Mouse (Mus musculus): ENCODE data around the gene Methig1. TPM values are rescaled to one million over a fixed set of nuclear protein-coding genes. Genes with fewer than 3 reads are reported as not detected.
A peak's percentile ranks its signal among the peaks of the same experiment; 100 is the strongest.
"Not testable (repeated sequence)": the region's sequence is repeated elsewhere in the genome, so short reads cannot be mapped to it uniquely, and the experiment has no call there.

Gene Methig1
- not detected for total RNA-seq (2021)
- long read RNA-seq, experiment 1, result 0 reads
- long read RNA-seq, experiment 2, result 0 reads

GRCm38 (mm10) chr15:100352711-100353250 is at the start of gene Methig1, which contains the start of gene Mettl7a2:
Gene Methig1, plus strand, starts transcription at chr15:100353149.
Gene Mettl7a2, plus strand, starts transcription at chr15:100353200.
- no peak for DNase-seq

- no peak for DNase-seq
Measured at GRCm38 (mm10) chr15:100303428-100304018, 49.4 kb upstream of the Methig1 start.

GRCm38 (mm10) chr15:100304019-100304991 is 48.6 kb upstream of the Methig1 start, which contains the start of gene Mettl7a1:
Gene Mettl7a1, plus strand, starts transcription at chr15:100304140.
- peak; percentile 89 for DNase-seq

DNA sequence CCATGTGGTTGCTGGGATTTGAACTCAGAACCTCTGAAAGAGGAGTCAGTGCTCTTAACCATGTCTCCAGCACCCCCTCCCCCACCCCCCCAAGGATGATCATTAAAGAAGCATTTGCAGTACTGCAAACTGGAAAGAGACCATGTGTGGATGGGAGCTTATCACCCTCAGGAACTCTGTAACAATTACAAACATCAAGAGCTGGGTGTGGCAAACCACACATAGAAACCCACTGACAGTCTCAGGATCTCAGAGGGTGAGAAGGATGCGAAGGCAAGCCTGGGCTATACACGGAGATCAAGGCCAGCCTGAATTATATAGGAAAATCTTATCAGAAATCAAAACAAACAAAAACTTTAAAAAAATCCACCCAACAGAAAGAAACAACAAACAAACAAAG is 46.7 kb upstream of the Methig1 start:
- no peak for DNase-seq

DNA sequence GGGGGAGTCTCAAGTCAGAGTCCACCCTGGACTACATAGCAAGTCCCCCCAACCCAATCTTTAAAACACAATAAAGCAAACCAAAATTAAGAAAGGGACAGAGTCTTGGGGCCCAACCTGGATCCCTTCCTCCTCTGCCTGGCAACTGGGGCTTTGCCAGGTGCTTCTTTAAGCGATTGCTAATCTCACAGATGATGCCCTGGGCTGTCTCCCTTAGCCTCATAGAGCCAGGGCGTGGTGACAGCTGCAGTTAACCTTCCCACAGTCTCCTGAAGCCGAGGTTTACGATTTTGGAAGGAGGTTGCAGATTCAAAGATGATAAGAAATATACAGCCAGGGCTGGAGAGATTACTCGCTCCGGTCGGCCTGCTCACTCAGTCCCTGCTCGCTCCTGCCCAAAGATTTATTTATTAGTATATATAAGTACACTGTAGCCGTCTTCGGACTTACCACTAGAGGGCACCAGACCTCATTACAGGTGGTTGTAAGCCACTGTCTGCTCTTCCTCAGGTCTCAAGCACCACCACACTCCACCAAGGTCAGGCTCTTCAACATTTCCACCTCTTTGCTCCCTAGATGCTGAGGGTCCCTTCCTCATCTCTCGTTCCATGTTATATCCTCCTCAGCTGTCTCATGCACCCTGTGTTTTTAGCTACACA is 45.4 kb upstream of the Methig1 start:
- not testable (repeated sequence) for DNase-seq

- no peak for DNase-seq
Measured at GRCm38 (mm10) chr15:100312346-100312745, 40.6 kb upstream of the Methig1 start.

DNA sequence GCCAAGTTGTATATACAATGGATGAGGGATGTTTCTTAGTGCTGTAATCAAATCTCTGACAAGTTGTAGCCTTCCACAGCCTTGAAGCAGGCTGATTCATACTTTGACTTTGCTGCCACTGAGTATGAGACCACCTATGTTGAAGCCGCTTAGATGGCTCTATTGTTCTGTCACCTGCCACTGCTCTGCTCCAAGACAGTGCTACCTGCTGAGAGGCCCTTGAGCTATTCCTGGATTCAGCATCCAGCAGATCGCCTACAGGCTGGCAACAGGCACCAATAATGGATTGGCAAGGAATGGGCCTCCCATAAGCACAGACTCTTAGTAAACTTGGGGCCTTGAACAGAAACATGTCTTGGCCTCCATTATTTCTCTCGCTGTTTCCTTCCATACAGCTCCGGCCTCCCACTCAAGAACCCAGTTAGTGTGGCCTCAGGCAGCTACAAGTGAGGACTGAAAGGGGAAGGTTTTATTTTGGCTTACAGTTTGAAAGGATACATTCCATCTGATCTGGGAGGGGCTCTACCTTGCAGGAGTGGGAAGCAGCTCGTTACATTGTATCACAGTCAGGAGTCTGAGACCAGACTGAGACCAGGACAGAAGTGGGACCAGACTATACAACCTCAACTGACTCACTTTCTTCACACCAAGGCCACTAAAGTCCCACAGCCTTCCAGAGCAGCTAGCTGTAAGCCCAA is 38.4 kb upstream of the Methig1 start:
- DNase-seq, result no peak

- not testable (repeated sequence) for DNase-seq
Measured at GRCm38 (mm10) chr15:100318014-100318671, 34.8 kb upstream of the Methig1 start.

GRCm38 (mm10) chr15:100319884-100320283 is 33.1 kb upstream of the Methig1 start:
- DNase-seq, result no peak

- no peak for DNase-seq
Measured at GRCm38 (mm10) chr15:100320295-100320905, 32.5 kb upstream of the Methig1 start.

- DNase-seq, result no peak
Measured at GRCm38 (mm10) chr15:100321134-100321533, 31.8 kb upstream of the Methig1 start.

GRCm38 (mm10) chr15:100324021-100324591 is 28.8 kb upstream of the Methig1 start:
- DNase-seq, result no peak

- DNase-seq, result no peak
Measured at GRCm38 (mm10) chr15:100325235-100325634, 27.7 kb upstream of the Methig1 start.

GRCm38 (mm10) chr15:100328089-100328488 is 24.9 kb upstream of the Methig1 start:
- DNase-seq, result not testable (repeated sequence)

GRCm38 (mm10) chr15:100329336-100329735 is 23.6 kb upstream of the Methig1 start:
- DNase-seq, result not testable (repeated sequence)

GRCm38 (mm10) chr15:100330739-100331138 is 22.2 kb upstream of the Methig1 start:
- DNase-seq, result no peak

DNA sequence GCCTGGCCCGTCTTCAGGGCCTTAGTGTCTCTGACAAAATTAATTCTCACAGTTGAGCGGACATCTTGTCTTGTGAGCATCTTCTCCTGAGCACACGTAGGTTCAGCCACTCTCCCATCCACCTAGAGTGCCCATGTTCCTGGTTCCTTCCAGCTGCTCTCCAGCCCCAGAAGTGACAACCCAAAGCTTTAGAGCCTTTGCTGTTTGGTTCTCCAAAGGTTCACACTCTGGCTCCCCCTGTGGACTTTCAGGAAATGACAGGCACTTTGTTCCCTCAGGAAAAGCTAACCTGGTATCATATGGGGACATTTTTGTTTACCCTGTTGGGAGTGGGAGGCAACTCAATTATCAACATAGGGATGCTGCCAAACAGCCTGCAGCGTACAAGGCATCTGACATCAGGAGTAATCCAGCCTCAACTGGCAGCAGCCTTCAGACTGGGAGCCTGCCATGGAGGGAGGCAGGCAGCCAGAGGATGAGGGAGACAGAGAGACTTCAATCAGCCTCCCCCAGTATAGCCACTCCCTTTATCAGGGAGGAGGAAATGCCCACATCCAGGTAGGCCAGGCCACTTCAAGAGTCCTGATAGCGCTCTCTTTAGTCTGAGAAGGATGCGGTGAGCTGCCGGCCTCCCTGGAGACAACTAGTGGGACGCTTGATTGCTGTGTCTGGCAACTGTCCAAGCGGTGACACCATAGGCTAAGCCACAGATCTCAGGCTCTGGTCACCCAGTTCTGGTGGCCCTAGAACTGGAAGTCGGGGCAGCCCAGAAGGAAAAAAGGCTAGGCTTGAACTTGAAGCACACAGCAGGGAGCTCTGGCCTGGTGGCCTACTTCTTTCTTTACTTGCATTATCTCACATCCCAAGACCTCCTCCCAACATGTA is 20.6 kb upstream of the Methig1 start:
- not testable (repeated sequence) for DNase-seq

DNA sequence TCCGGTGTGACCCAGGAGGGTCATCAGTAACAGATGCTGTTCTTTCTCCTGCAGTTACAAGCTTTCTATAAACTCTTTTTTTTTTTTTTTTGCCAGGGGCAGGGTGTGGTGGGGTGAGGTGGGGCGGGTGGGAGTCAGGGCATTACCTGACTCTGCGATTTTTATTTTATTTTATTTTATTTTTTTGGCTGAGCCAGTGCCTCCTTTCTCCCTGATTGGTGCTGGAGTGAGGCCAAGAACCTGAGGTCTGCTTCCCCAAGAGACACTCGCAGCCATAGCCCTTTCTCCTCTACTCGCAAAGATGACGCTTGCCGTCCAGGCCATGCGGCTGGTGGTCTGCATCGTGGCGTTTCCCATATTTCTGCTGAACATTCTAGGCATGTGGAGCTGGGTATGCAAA is 18.3 kb upstream of the Methig1 start, which contains the start of gene Mettl7a3:
TSS of gene Mettl7a3 (plus strand) at position 301 of the 400 bp plus-strand sequence.
- DNase-seq, result no peak

DNA sequence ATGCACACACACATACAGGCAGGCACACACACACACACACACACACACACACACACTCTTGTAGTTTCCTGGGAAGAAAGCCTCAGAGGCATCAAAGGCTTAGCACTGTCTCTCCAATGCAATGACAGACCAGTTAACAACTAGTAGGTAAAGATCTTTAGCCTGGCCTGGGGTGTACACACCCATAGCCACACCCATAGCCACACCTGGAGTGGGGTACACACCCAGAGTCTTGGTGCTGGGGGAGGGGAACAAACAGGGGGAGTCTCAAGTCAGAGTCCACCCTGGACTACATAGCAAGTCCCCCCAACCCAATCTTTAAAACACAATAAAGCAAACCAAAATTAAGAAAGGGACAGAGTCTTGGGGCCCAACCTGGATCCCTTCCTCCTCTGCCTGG is 15.6 kb upstream of the Methig1 start:
- DNase-seq, result not testable (repeated sequence)
